Mouse (Mus musculus) midbrain, postnatal 0 days (tissue): ENCODE results near the gene Cntn4. TPM values are rescaled to one million over a fixed set of nuclear protein-coding genes. Genes with fewer than 3 reads are reported as not detected.

Source experiments
- ATAC-seq: fragments of 200-750 bp; cut with Nextera tagmentation; 2 replicates; pipeline ENCODE4 v1.8.0; 2017; ENCODE audit warnings: moderate number of reproducible peaks, mild to moderate bottlenecking, moderate TSS enrichment, moderate library complexity; ENCODE audit not compliant: low FRiP score
- DNase-seq: peaks from one replicate; pipeline ENCODE4 v3.0.0-alpha.2; 2015; ENCODE audit warnings: low spot score
- H3K27ac ChIP-seq: fragments of 300-500 bp; sonication (generic); 2 replicates; pipeline ENCODE4 v1.5.1; 2014; ENCODE audit warnings: low read depth, mild to moderate bottlenecking, low read length, mixed read lengths
- H3K27me3 ChIP-seq: fragments of 300-500 bp; sonication (generic); 2 replicates; pipeline ENCODE4 v1.6.1; 2014; ENCODE audit warnings: low read length, control low read depth, mixed read lengths; ENCODE audit not compliant: insufficient read depth
- H3K36me3 ChIP-seq: fragments of 300-500 bp; sonication (generic); 2 replicates; pipeline ENCODE4 v1.6.1; 2014; ENCODE audit warnings: low read length, control low read depth, mixed read lengths; ENCODE audit not compliant: insufficient read depth
- H3K4me1 ChIP-seq: fragments of 300-500 bp; sonication (generic); 2 replicates; pipeline ENCODE4 v1.6.1; 2014; ENCODE audit warnings: mild to moderate bottlenecking, control low read depth, antibody characterized with exemption, low read length, mixed read lengths; ENCODE audit not compliant: insufficient read depth
- H3K4me2 ChIP-seq: fragments of 300-500 bp; sonication (generic); 2 replicates; pipeline ENCODE4 v1.6.1; 2014; ENCODE audit warnings: low read depth, mild to moderate bottlenecking, low read length, mixed read lengths; ENCODE audit not compliant: poor library complexity, severe bottlenecking
- H3K4me3 ChIP-seq: fragments of 300-500 bp; sonication (generic); 2 replicates; pipeline ENCODE4 v1.5.1; 2014; ENCODE audit warnings: low read depth, mild to moderate bottlenecking, low read length, moderate library complexity
- H3K9ac ChIP-seq: fragments of 300-500 bp; sonication (generic); replicated peaks from 2 replicates; pipeline ENCODE4 v1.6.1; 2014; ENCODE audit warnings: mild to moderate bottlenecking, low read length, moderate library complexity, mixed read lengths; ENCODE audit not compliant: poor library complexity, severe bottlenecking
- H3K9me3 ChIP-seq: fragments of 300-500 bp; sonication (generic); 2 replicates; pipeline ENCODE4 v1.6.1; 2016; ENCODE audit warnings: low read length, control low read depth
- CTCF ChIP-seq: IDR thresholded peaks from 2 replicates; pipeline ENCODE4 v1.5.1; 2016; ENCODE audit warnings: antibody characterized with exemption, mild to moderate bottlenecking
- WGBS: fragments of 180-500 bp; shearing (Covaris S2); extraction: QIAGEN DNeasy Blood & Tissue Kit; methylation state at CpG from one replicate; pipeline ENCODE4 v1.1.7; 2014; 5-methylcytosine and 5-hydroxymethylcytosine counted together
- polyA plus RNA-seq: library from polyadenylated mRNA; unstranded; fragments of >200 nt; fragmentation: Nextera tagmentation; extraction: Ambion mirVana; gene quantifications from 2 replicates; pipeline ENCODE4 v1.2.1, GENCODE M21; 2015
- total RNA-seq: library from RNA; depleted of rRNA; stranded (reverse); fragments of >200 nt; gene quantifications from 2 replicates; pipeline ENCODE4 v1.2.3, GENCODE M21; 2014

The Cntn4 gene
- total and polyA plus RNA-seq, 2 experiments from 2014 or later, result 22.3 to 28.5 TPM

DNA sequence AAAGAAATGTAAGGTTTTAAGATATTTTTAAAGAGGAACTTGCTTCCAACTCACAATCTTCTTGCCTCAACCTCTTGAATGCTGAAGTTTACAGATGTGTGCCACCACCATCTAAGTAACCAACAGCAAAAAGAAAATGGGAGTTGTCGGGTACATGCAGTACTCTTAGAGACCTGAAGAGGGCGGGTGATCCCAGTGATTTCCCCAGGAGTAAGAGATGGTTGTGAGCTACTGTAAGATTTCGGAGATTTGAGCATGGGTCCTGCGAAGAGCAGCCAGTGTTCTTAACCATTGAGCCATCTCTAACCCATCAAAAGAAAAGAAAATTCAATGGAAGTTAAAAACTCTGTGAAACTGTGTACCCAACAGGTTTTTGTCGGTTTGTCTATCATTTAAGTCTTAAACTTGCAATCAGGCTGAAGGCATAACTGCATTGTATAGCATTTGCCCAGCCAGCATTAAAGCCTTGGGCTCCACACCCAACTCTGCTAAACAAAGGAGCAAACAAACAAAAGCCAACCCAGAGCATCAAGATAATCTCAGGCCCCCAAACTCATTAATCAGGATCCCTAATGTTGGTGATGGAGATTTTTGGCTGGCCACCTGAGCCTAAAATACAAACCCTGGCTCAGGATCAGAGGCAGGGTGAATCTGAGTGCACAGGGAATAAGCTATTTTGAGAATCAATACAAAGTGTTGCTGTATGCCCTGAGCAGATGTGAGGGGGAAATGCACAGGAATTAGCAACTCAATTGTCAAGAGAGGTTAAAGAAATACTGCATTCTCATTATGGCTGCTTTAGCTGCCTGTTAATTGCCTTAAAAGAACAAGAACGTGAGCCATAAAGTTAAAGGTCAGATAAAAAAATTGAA lies 986.6 kb downstream of the Cntn4 start:
- no peak overlapping the region for H3K27ac ChIP-seq

DNA sequence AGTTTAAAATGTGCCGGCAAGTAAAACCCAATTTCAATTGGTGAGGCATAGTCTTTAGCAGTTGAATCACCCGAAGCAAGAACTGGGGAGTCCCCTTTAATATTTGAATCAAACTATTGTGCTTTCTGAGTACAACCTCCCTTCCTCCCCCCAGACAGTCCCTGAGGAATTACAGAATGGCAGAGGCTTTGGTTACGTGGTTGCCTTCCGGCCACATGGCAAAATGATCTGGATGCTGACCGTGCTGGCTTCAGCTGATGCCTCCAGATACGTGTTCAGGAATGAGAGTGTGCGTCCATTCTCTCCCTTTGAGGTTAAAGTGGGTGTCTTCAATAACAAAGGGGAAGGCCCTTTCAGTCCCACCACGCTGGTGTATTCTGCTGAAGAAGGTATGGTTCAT lies 998.1 kb downstream of the Cntn4 start:
- Histone ChIP-seq H3K9ac (no peak overlapping the region), H3K4me1 (no peaks in the 10 kb centered on the region), H3K9me3 (no peaks in the 10 kb centered on the region), H3K27me3 (no peaks in the 10 kb centered on the region), H3K4me2 (no peak overlapping the region), H3K36me3 (no peaks in the 10 kb centered on the region), H3K4me3 (no peak overlapping the region), H3K27ac (no peak overlapping the region)
- ATAC-seq, result no peak
- TF ChIP-seq CTCF, result no peak
- WGBS, result 88% methylated on average over 8 of the region's 8 CpGs
- DNase-seq, result no peak

More for the DNA sequence above, 986.6 kb downstream of the Cntn4 start:
- peak; percentile 21 for DNase-seq
- Histone ChIP-seq H3K4me2 (no peak overlapping the region), H3K4me1 (no peaks in the 10 kb centered on the region), H3K36me3 (no peaks in the 10 kb centered on the region), H3K27me3 (no peaks in the 10 kb centered on the region), H3K9me3 (no peaks in the 10 kb centered on the region), H3K4me3 (no peak overlapping the region), H3K9ac (no peak overlapping the region)
- 34% methylated on average over 6 of the region's 6 CpGs for WGBS
- ATAC-seq, result no peak
- peak; percentile 64 for TF ChIP-seq CTCF

DNA sequence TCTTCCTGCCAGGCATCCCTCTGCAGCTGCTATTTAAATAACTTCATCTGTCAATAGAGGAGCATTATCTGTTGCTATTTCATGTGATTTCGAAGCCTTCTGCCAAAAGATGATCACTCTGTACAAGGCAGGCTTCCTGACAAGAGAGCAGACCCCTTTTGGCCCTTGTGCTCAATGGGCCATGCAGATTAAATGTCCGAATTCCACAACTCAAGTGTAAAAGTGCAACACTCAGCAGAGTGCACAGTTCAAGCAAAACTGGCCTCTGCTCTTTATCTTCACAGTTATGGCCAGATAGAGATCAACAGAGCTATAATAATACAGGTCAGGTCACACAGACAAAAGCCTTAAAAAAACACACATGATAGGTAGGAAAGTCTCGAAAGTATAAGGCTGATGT lies 1024.5 kb downstream of the Cntn4 start:
- TF ChIP-seq CTCF, result no peak
- Histone ChIP-seq H3K9me3 (no peaks in the 10 kb centered on the region), H3K36me3 (no peaks in the 10 kb centered on the region), H3K27ac (no peak overlapping the region), H3K4me3 (no peak overlapping the region), H3K9ac (no peak overlapping the region), H3K4me1 (no peaks in the 10 kb centered on the region), H3K4me2 (no peak overlapping the region), H3K27me3 (no peaks in the 10 kb centered on the region)
- DNase-seq (no peak), ATAC-seq (no peak)
- WGBS, result 62% methylated on average over 3 of the region's 3 CpGs

DNA sequence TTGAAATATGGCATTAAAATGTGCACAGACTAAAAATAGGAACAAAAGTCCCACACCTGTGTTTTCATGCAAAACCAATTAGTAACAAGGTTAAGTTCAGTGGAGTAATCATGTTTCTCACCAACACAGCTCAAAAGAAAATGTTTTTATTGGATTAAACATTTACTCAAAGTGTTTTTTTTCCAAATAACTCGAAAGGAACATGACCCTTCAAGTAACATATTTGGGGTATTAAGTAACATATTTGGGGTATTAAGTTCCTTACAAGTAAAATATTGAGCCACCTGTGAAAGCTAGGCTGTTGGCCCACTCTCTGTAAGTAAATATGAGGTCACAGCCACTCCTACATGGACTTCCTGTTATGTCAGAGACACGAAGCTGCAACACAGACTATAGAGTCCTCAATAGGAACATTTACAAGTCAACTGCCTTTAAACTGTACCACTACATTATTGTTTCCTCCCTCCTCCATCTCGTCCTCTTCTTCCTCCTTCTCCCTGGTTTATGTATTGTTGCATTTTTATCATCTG lies 1028.1 kb downstream of the Cntn4 start:
- TF ChIP-seq CTCF, result no peak
- no peak overlapping the region for H3K4me3 ChIP-seq
- no peak for ATAC-seq
- no peaks in the 10 kb centered on the region for H3K4me1 ChIP-seq
- no peak overlapping the region for H3K9ac ChIP-seq
- WGBS, result 63% methylated on average over 3 of the region's 3 CpGs
- no peaks in the 10 kb centered on the region for H3K27me3 ChIP-seq
- no peak overlapping the region for H3K27ac ChIP-seq
- DNase-seq, result no peak
- no peak overlapping the region for H3K4me2 ChIP-seq
- H3K36me3 ChIP-seq, result no peaks in the 10 kb centered on the region
- H3K9me3 ChIP-seq, result no peaks in the 10 kb centered on the region

DNA sequence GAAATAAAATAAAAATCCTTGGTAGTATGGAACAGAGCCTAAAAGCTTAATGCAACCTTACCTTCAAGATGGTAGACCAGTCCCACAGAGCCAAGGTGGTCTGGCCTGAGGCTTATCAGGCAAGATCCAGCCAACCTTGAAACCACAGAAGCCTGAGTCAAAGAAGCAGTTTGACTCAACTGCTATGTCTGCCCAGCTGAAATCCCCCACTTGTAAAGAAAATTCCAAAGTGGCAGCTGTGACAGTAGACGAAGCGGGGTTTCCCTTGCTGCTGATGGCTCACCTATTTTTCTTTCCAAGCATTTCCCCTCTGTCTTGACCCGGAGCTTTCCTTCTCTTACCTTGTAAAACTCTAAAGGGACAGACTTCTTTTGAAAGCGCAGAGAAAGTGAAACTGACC lies 1048.2 kb downstream of the Cntn4 start:
- Histone ChIP-seq H3K36me3 (no peaks in the 10 kb centered on the region), H3K9ac (no peak overlapping the region), H3K9me3 (no peaks in the 10 kb centered on the region), H3K4me1 (no peaks in the 10 kb centered on the region), H3K27ac (no peak overlapping the region), H3K27me3 (no peaks in the 10 kb centered on the region), H3K4me2 (no peak overlapping the region), H3K4me3 (no peak overlapping the region)
- no peak for TF ChIP-seq CTCF
- WGBS, result 86% methylated on average over 4 of the region's 4 CpGs
- DNase-seq (no peak), ATAC-seq (no peak)

DNA sequence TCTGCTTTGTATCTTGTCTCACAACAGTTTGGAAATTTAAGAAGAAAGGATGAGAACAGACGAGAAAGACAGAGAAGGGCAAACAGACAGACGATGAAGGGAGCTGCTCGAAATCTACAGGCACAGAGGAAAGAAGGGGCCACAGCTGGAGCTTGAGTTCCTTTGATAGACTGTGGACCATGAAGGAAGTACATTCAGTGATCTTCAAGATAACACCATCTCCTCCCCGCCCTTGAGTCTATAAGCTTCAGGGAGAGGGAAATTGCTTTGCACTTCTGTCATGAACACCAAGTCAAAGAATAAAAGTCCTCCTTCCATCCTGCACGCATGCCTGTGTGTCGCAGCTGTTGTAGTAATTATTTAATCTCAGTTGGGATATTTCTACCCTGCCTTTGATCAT lies 1048.6 kb downstream of the Cntn4 start:
- Histone ChIP-seq H3K27me3 (no peaks in the 10 kb centered on the region), H3K4me1 (no peaks in the 10 kb centered on the region), H3K9me3 (no peaks in the 10 kb centered on the region), H3K36me3 (no peaks in the 10 kb centered on the region), H3K9ac (no peak overlapping the region), H3K4me3 (no peak overlapping the region), H3K4me2 (no peak overlapping the region), H3K27ac (no peak overlapping the region)
- DNase-seq (no peak), ATAC-seq (no peak)
- no peak for TF ChIP-seq CTCF
- WGBS, result 69% methylated on average over 6 of the region's 6 CpGs
